Mouse (Mus musculus): ENCODE data around the gene Caap1. TPM values are rescaled to one million over a fixed set of nuclear protein-coding genes. Genes with fewer than 3 reads are reported as not detected.

Gene Caap1
- polyA plus RNA-seq (2012; rRNA removed; ENCODE audit: low replicate concordance), result 1.2 and 5.7 TPM in 2 replicates

GRCm38 (mm10) chr4:94556265-94557054 lies at the start of gene Caap1, which contains the start of gene Gm10306:
TSS of gene Caap1 (minus strand) at chr4:94556796.
TSS of gene Gm10306 (plus strand) at chr4:94556546.

GRCm38 (mm10) chr4:94603031-94603629 lies 46.5 kb upstream of the Caap1 start, which contains the start of gene Plaa:
TSS of gene Plaa (minus strand) at chr4:94603244.

Other genes with a start within 250 kb of the Caap1 start
- gene Gm10306, start 250 bp downstream of the Caap1 start, polyA plus RNA-seq (2012; rRNA removed; ENCODE audit: low replicate concordance), result not detected in 2 replicates
- gene Plaa, start 46.4 kb upstream of the Caap1 start, polyA plus RNA-seq (2012; rRNA removed; ENCODE audit: low replicate concordance), result 42.6 and 54.4 TPM in 2 replicates
- gene Ift74, start 57.7 kb upstream of the Caap1 start, polyA plus RNA-seq (2012; rRNA removed; ENCODE audit: low replicate concordance), result 0.23 TPM in 1 of 2 replicates, not detected in the other
- 1.9 and 2.1 TPM in 2 replicates for gene Lrrc19, start 93.3 kb upstream of the Caap1 start, polyA plus RNA-seq (2012; rRNA removed; ENCODE audit: low replicate concordance)
- 0.75 and 0.76 TPM in 2 replicates for gene Tek, start 182.5 kb upstream of the Caap1 start, polyA plus RNA-seq (2012; rRNA removed; ENCODE audit: low replicate concordance)

Data from duodenum, adult 2 months (tissue).